18 mouse cellular contexts compared by ENCODE assay signal in the genomic region with DNA sequence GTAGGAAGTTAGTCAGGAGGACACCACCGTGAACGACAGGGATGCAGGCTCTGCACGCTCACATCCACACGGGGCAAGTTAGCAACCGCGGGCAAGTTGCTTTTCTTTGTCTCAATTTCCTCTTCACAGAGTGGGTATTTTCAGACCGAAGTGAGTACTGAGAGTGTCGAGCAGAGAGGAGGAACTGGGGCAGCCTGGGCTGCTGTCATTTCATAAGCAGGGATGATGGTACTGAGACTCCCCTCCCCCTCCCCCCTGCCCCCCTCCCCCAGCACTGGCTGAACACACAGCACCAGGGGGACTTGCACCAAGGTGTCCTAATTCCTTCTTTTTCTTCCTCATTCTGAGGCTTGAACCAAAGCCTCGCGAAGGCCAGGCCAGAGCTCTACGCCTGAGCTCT. TPM values are rescaled to one million over a fixed set of nuclear protein-coding genes. Genes with fewer than 3 reads are reported as not detected.
DNase-seq lines count a peak whose midpoint lies in the region; ATAC-seq lines count a peak whose summit lies in the region.
"Had no signal": no experiment of that assay in that cellular context is flagged by ENCODE, and none has a peak within 500 bp of the region (broad histone marks: within the 10 kb centered on the region; RNA-seq: fewer than 3 reads in every experiment).

No protein-coding gene starts in this region.

- ATAC-seq in monocyte, adult 5-6 weeks (replicated peaks; ENCODE audit: insufficient number of reproducible peaks, low FRiP score, low TSS enrichment, poor library complexity, severe bottlenecking): peak; percentile 52; the same call in 1 of the 2 replicates
- ATAC-seq: forebrain, embryonic 13.5 days; midbrain, embryonic 16.5 days had no signal

- DNase-seq in heart, adult 11 months: peak; percentile 75
- no peak for DNase-seq in heart, postnatal 4 days
- DNase-seq in spleen, postnatal 36 days (ENCODE audit: low spot score in 2 of 2): peak; percentile 72 to 74
- no peak for DNase-seq in spleen, postnatal 4 days (ENCODE audit: low spot score in 2 of 2)
- DNase-seq in thymus, postnatal 36 days: peak; percentile 41 to 55
- no peak for DNase-seq in right cerebral cortex, adult 18-20 months
- no peak for DNase-seq in layer of hippocampus, postnatal 25 days (ENCODE audit: extremely low spot score in 1 of 2, low spot score in 1 of 2)
- DNase-seq: cerebellum, adult 8-10 months; gastrocnemius, postnatal 10 days; kidney, adult 11 months; kidney, postnatal 36 days had no signal

RNA-seq across cellular contexts. Expression of gene Urad, which starts 17.3 kb away (rescaled TPM):
- total RNA-seq in heart, postnatal 4 days (2021): not detected
- not detected in 3 replicates for total RNA-seq in monocyte, adult 5-6 weeks (2017)
- total RNA-seq in layer of hippocampus, postnatal 25 days (2021): not detected
- total RNA-seq: gastrocnemius, postnatal 10 days; heart, adult 8-10 months; left cerebral cortex, adult 2 months had no signal

RNA-seq across cellular contexts. Expression of gene Cdx2, which starts 32.5 kb away (rescaled TPM):
- not detected for total RNA-seq in heart, postnatal 4 days (2021)
- not detected in 3 replicates for total RNA-seq in monocyte, adult 5-6 weeks (2017)
- not detected for total RNA-seq in layer of hippocampus, postnatal 25 days (2021)
- total RNA-seq: adrenal gland, adult 18-20 months; gastrocnemius, postnatal 10 days; heart, adult 8-10 months; left cerebral cortex, adult 2 months; liver, adult 2 months had no signal

Comparison
In these comparisons a context has a peak if more than half of its experiments do, and no peak if none do; other contexts are left out.
1. DNase-seq: peak in heart, adult 11 months (single experiment), spleen, postnatal 36 days (2 of 2) and thymus, postnatal 36 days (2 of 2); none in heart, postnatal 4 days (single experiment), spleen, postnatal 4 days (0 of 2), right cerebral cortex, adult 18-20 months (single experiment) and layer of hippocampus, postnatal 25 days (0 of 2).